Mouse (Mus musculus): ENCODE results near the gene Porcn.

Gene Porcn

DNA sequence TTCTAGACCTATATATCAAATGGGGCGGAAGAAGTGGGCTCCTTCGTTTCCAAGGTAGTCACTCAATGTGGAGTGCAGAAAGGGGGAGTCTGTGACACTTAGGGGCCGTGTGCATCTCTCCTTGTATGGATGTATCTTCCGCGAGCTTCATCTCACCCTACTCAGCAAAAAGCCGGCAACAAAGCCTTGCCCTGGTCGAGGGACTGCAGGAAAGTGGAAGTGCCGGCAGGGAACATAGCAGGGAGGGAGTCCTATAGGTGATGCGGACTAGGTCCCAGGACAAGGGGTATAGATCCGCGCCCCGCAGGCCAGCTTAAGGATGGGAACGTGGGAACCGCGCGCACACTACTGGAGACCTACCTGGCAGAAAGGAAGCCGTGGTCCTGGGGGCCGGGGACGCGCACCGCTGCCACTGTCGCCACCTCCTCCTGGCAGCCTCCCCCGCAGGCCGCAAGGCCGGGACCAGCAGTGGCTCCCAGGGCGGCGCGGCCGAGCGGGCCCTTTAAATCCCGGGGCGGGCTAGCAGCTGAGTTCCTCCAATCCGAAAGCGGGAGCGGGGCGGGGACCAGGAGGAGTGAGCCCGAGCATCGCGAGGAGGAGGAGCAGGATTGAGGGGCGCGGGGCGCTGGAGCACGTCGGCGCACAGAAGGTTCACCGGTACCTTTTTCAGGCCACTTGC, at the start of gene Porcn:
TSS of gene Porcn (minus strand) at position 511 of the 679 bp plus-strand sequence.
- peak; percentile 76 for DNase-seq

DNA sequence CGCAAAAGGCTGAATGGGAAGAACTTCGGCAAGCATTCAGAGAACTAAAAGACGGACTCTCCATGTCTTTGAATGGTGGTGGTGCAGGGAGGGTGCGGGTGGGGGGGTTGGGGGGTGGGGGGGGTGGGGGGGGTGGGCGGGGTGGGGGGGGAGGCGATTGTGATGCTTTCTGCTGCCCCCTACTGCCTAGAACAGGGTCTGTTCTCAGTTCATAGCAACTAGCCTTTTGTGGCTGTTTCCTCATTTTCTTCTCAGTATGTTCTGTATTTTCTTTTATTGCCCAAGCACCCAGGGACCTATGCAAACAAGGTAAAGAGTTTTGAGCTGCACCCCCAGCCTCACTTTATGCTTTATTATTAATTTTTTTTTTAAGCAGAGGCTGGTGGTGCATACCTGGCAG, 49.5 kb upstream of the Porcn start:
- no peak for DNase-seq

DNA sequence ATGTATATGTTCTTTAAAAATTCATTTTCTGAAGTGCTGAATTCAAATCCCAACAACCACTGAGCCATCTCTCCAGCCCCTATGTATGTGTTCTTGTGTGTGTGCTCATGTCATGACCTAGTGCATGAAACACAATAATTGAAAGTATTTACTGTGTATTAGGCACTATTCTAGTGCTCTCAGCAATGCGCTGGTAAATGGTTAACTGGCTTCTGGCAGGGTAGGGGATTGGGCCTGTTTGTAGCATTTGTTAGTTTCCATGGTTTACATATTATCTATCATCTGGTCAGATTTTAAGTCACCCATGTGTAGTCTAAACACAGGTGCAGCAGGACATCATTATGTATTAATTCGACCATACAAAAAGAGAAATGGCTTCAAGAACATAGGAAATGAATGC, 47.4 kb upstream of the Porcn start:
- DNase-seq: peak; percentile 71

DNA sequence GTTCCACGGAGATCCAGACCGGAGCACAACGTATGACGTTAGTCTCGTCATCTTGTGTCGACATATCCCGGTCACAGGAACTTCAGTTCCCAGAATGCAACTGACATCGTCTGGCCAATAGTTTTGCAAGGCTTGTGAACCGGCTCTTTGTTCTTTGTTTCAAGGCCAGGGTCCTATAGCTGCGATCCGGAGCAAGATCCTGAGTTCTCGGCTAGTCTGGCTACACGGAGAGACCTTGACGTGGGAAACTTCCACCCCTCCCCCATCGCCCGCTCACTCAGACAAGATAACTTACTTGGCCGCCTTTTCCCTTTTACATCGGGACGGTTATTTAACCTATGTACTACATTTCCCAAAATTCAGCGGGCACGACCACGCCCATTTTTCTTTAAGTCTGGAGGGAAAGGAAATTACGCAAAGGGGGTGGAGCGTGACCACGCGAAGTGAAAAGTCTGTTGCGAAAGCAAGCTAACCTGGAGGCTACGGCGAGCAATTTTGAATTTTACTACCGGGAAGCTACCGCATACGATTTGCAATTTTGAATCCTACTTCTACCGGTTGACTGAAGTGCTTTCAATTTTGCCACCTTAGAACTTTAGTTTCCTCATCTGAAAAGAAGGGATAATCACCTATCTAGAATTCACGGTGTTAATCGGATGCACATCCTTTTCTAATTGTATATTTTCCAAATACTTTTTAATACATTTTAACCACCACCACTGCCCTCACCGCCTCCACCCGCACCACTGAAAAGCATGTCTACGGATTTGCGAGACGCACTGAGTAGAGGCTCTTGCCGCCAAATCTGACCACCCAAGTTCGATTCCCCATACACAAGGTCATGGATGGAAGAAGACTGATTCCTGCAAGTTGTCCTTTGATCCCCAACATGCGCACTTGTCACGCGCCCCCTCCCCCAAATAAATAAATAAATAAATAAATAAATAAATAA, 46.3 kb upstream of the Porcn start, which contains the start of gene Ftsj1:
TSS of gene Ftsj1 (minus strand) at position 73 of the 952 bp plus-strand sequence.
- peak; percentile 91 for DNase-seq

DNA sequence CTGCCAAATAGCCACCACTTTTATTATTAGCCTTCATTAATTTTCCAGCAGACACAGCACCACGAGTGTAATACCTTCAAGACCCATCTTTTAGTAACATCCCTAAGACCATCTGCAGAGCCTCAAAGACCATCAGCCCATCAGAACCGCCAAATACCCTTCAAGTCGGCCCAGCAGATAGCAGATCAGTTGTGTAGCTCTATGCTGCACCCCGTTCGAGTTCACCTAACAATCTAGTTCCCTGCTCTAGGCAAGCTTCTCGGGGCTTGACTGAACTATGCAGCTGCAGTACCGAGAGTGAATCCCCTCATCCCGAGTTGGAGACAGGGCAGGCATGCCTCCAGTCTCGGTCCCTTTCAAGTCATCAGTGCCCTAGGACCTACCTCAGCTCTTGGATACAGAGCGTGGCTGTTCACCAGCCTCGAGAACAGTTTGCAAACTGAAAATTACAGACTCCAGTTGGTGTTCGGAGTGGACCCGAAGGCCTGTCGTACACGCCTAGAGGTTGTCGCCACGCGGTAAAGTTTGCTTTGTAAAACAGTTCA, 45.5 kb upstream of the Porcn start:
- DNase-seq: no peak

DNA sequence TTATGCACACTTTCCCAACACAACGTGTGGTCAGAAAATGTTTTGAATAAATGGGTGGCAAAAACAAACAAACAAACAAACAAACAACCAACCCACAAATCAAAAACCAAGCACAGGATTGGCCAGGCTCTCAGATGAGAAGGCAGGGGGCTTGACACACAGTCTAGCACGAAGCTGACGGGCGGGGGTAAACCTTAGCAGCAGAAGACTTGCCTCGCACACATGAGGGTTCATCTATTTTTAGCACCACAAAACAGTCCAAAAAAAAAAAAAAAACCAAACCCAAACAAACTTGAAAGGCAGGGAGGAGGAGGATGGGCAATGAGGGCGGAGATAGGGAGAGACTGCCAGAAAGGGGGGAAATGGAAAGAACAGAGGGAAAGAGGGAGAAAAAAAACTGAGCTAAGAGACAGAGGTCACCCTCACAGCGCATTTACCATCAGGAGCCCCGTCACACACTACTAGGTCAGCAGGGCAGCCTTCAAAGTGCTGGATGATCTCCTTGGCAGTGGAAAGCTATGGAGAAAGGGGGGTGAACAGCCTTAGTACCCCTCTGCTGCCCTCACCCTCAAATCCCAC, 42.3 kb upstream of the Porcn start:
- DNase-seq: no peak

DNA sequence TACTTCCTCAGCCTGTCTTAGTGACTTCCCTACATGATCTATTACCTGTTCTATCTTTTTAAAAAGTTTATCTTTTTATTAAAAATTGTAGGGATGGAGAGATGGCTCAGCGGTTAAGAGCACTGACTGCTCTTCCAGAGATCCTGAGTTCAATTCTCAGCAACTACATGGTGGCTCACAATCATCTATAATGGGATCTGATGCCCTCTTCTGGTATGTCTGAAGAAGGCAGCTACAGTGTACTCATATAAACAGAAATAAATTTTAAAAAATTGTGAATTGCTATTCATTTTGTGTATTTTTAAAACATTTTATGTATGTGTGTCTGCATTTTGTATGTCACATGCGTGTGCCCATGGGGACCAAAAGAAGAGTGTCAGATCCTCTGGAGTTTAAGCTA, 41.4 kb upstream of the Porcn start:
- peak; percentile 9 for DNase-seq

DNA sequence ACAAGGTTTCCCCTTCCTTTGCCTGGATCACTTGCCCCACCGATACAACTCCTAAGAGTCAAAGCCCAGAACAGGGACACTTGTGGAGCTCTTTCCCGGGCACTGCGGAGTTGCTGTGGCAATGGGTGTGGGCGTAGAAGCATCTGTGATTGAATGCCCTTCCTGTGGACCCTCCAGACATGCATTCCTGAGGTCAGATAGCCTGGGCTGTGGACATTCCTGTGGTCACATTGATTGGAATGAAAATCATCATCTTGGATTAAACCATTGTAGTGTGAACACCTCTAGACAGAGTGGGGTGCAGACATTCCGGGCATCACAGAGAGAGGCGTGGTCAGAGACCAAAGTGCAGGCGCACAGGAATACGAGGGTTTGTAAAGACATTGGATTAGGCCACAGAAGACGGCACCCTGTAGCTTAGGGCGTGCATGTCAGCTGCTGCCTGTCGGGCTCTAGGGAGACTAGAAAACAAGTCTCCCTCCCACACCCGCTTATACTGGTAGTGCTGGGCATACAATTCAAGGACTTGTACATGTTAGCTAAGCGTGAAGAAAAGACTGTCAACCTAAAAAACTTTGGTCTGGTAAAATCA, 32.6 kb upstream of the Porcn start:
- DNase-seq: no peak

DNA sequence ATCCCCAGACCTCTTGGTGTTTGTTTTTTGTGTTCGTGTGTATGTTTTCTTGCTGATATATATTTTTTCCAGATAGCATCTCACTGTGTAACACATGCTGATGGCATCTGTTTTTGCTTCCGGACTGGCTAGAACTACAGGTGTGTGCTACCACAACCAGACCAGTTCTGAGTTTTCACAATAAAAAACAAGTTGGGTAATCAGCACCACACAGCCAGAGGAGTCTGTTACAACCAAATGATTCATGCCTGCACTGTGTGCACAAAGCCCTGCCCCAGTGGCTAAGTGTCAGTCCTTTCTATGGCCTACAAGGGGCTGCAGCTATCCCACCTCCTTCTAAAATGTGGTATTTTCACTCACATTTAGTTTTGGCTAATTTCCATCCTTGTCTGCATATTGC, 30.4 kb upstream of the Porcn start:
- DNase-seq: no peak

DNA sequence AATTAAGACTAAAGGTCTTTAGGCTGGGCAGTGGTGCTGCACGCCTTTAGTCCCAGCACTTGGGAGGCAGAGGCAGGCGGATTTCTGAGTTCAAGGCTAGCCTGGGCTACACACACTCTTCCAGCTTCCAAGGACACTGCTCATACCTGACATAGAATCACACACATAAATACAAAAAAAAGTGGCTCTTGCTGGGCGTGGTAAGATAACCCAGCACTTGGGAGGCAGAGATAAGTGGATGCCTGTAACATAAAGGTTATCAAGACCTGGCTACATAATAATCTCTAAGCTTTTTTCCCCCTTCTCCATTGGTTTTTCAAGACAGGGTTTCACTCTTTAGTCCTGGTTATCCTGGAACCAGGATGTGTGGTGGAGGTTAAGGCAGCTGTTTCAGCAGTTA, 27.3 kb upstream of the Porcn start:
- no peak for DNase-seq

DNA sequence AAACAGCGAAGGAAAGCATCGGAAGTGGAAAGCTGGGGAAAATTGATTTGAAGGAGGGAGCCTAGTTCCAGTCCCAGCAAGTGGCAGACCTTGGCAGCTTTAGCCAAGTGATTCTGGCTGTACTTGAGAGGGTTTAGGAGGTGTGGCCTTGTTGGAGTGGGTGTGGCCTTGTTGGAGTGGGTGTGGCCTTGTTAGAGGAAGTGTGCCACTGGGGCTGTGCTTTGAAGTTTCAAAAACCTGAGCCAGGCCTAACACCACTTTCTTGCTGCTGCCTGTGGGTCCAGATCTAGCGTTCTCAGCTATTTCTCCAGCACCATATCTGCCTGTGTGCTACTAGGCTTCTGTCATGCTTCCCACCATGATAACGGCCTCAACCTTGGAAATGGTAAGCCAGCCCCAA, 23.9 kb upstream of the Porcn start:
- no peak for DNase-seq

DNA sequence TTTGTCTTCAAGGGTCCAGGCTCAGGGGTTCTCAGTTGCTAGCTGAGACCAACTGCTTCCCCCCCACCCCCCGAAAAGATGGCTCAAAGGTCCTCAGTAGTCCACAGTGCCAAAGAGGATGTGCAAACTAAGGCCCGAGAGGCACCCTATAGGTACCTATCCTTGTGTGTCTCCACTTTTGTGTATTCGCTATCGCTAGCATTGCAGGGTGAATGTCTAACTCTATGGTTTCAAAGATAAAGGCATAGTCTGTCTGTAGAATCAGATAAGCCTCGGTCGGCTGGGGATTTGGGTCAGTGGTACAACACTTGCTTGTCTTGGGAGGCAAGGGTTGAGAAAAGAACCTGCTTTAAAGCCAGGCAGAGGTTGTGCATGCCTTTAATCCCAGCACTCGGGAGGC, 17.1 kb upstream of the Porcn start:
- DNase-seq: no peak

DNA sequence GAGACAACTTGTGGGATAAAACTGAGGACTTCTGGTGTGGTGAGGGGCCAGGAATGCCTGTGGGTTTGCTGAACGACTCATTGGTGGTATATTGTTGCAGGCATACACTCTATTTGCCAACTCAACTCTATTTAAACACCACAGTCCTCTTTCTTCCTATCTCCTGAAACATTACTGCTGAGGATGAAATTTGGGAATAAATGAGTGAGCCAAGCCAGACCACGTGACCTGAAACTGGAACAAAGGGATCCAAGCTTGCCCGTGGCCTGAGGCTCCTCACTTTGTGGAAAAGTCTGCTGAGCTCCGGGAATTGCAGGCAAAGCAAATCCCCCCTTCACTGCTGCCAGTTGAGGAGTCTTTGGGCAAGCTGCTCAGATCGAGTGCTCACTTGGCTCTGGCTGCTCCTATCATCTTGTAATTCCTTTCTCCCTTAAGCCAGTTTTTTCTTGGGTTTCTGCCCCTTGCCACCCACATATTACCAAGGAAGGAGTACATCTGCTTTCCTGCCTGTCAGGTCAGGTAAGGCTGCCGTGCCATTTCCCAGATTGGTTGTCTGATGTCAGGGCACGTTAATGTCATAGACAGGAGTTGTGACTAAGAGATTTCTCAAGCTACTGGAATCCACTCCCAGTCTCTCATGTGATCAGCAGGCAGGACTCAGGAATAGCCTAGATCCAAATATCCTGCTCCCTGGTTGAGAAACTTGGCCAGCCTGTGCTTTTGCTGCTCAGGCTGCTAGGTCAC, 16.5 kb upstream of the Porcn start:
- no peak for DNase-seq

DNA sequence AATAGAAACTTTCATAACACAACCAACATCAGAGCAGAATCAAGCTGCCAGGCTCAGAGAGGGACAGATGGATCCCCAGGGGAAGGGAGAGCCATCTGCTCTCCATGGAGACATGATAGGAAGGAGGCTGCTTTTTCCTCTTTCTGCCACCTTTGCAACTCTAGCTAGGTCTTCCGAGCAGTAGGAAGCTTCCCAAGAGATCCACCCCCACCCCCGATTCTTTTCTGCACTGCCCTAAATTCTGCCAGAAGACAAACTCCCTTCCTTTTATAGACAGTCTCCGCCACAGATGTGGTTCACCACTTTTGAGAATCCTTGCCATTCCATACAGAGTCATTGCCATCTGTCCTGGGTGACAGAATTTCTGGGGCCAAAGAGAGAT, 16.0 kb upstream of the Porcn start:
- no peak for DNase-seq

DNA sequence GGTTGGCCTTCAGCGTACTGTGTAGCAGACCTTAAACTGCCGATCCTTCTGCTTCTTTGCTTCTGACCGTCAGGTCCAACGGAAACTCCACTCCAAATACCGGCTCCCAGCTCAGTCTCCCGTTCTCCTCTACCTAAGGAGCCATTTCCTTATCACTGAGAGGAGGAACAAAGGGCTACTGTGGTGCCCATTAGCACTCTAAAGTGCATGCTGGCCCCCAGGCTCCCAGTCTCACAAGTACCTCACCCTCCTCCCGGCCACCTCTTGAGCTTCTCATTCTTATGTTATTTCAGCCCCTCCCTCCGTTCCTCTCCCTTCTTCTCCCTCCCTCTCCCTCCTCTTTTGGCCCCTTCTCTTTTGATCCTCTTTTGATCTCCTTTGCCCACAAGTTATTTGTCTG, 13.3 kb upstream of the Porcn start:
- no peak for DNase-seq

DNA sequence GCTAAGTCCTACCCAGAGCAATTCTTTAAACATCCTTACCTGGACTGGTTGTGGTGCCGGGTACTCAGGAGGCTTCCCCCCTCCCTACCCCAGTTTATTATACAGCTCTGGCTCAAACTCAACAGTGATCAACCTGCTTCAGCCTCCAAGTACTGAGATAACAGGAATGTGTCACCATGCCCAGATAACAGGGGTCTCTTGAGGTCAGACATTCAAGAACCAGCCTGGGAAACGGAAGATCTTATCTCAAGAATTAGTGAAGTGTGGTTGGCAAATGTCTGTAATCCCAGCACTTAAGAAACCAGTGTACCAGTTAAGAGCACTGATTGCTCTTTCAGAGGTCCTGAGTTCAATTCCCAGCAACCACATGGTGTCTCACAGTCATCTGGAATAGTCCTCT, 11.8 kb upstream of the Porcn start:
- no peak for DNase-seq

DNA sequence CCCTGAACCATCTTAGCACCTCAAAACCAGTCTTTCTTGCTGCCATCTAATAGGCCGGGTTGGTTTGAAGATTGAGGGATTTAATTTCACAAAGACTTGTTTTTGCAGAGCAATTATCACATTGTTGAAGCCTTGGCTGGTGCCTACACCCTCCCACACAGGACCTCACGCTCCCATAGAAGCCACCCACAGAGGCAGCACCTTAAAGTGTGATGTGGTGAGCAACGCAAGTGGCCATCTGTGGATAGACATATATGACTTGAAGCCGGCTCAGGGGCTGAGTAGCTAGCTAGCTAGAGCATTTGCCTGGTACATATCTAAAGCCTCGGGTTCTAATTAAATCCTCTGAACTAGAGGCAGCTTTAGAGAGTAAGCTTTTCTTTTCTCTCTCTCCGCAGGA, 11.1 kb upstream of the Porcn start:
- no peak for DNase-seq

DNA sequence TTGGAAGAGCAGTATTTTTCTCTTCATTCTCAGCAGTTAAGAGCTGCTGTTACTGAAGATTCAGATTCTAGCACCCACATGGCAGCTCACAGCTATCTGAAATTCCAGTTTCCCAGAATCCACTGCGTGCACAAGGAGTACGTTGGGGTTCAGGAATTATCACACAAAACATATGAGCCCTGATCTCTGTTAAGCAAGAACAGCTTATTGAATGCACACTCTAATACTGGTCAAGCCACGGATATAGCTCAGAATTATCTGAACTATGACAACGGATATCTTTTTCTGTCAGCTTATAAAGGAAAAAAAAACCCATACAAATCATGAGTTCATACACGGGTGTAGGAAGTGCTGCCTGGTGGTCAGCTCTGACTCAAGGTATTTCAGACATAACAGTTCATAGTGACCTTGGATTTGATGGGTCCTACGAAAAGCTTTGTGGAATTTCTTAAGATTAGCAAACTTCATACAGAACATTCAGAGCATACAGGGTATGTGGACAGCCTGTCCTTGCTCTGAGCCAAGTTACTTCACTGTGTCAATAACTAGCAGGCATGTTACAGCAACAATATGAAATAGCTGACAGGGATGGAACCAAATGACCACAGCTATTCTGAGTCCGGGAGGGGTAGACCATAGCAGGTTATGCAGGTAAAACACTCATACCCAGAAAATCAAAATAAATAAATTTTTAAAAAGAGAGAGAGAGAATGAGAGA, 5.3 kb upstream of the Porcn start:
- no peak for DNase-seq

DNA sequence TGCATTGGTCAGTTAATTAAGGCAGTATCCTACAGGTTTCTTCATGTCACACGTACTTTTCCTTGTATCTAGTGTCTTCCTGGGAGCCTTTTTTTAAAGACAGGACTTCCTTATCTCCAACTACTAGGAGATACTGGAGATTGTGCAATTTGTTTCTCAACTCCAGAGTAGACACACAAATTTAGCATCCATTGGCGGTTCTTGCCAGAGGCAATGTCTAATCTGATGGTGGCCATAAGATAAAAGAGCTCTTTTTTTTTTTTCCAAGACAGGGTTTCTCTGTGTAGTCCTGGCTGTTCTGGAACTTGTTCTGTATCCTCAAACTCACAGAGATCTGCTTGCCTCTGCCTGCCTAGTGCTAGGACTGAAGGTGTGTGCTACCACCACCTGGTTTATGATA, 3.4 kb upstream of the Porcn start:
- DNase-seq: no peak

DNA sequence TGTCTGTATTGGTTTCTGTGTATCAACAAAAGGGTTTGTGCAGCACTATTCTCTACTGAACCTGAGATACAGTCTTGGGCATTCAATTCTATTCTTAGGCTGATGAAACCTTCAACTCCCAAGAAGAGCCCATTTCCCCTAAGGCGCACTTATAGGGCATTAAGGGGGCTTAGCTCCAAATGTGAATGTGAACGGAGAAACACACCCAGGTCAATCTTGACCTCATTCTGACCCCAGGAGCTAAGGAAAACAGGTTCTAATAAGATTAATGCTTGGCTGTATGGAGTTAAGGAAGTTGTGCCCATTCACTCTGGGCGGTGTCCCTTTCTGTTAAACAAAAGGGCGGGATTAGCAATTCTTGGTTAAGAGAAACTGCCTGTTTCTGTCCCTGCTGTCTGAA, 899 bp upstream of the Porcn start:
- DNase-seq: no peak

DNA sequence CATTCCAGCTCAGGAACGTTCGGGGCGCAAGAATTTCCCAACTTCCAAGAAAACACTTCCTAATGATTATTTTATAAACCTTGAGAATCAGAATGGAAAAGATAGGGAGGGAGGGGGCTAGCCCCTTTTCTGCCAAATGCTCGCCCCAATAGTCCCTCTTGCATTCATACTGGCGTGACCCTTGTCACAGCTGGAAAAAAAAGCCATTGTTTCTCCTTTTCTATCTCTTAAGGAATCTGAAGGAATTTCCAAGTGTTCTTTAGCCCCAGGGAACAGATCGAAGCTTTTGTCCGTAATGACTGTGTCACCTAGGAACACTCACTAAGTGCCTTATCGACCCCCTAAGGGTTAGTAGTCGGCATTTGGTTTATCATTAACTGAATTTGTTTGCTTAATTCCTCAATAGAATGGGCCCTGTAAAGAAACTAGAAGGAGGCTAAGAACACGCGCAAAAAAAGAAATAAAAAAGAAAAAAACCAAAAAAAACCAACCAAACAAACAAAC, 421 bp upstream of the Porcn start:
- DNase-seq: no peak

DNA sequence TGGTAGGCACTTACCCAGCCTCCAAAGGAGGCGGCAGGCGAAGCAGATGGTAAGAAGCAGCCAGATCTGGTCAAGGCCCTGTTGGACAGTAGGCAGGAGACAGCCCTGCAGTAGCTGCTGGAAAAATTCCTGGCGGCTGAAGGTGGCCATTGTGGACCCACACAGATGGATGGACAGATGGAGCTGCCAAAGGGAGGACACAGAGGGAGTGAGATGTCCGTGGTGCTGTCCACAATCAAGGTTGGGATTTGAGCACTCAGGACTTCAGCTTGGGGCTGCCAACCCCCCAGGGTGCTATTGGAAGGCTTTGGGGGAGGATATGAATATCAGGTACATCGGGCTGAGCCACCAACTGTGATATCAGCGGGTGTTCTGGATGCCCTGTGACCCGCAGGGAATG, 774 bp downstream of the Porcn start:
- DNase-seq: no peak
